Mouse (Mus musculus): ENCODE results near the gene Rnaseh2b. TPM values are rescaled to one million over a fixed set of nuclear protein-coding genes. Genes with fewer than 3 reads are reported as not detected.

Rnaseh2b gene
- polyA plus RNA-seq, 1 experiment from 2014 or later = 27.8 TPM

GRCm38 (mm10) chr14:62327171-62327570 lies 34.8 kb downstream of the Rnaseh2b start:
- Histone ChIP-seq H3K9ac (replicated peaks; ENCODE audit: low read depth, low read length) (no peak overlapping the region), H3K4me2 (ENCODE audit: low read depth, low read length) (no peak overlapping the region), H3K9me3 (ENCODE audit: control insufficient read depth, low read length) (no peaks in the 10 kb centered on the region), H3K27ac (ENCODE audit: low read depth, low read length) (no peak overlapping the region), H3K4me3 (ENCODE audit: low read depth, low read length) (no peak overlapping the region), H3K27me3 (ENCODE audit: control insufficient read depth, insufficient read depth, low read length) (no peaks in the 10 kb centered on the region), H3K4me1 (ENCODE audit: control insufficient read depth, insufficient read depth, low read length) (0 out of 2 replicates have a peak, but pooled peaks cover 5% of the 10 kb centered on the region), H3K36me3 (ENCODE audit: control insufficient read depth, insufficient read depth, low read length) (no peaks in the 10 kb centered on the region)
- WGBS = 49% methylated on average over 2 of the region's 2 CpGs
- ATAC-seq (ENCODE audit: low read depth) = no peak

- Histone ChIP-seq H3K9me3 (ENCODE audit: control insufficient read depth, low read length) (no peaks in the 10 kb centered on the region), H3K27me3 (ENCODE audit: control insufficient read depth, insufficient read depth, low read length) (no peaks in the 10 kb centered on the region), H3K4me1 (ENCODE audit: control insufficient read depth, insufficient read depth, low read length) (peaks cover 15% of the 10 kb centered on the region; the same call in 1 of the 2 replicates), H3K27ac (ENCODE audit: low read depth, low read length) (no peak overlapping the region), H3K9ac (replicated peaks; ENCODE audit: low read depth, low read length) (no peak overlapping the region), H3K4me2 (ENCODE audit: low read depth, low read length) (no peak overlapping the region), H3K36me3 (ENCODE audit: control insufficient read depth, insufficient read depth, low read length) (no peaks in the 10 kb centered on the region), H3K4me3 (ENCODE audit: low read depth, low read length) (no peak overlapping the region)
- 54% methylated on average over 6 of the region's 6 CpGs for WGBS
- ATAC-seq (ENCODE audit: low read depth) = no peak
These were observed 36.2 kb downstream of the Rnaseh2b start for GRCm38 (mm10) chr14:62328606-62329005.

GRCm38 (mm10) chr14:62329631-62330030 lies 37.2 kb downstream of the Rnaseh2b start:
- H3K4me2 ChIP-seq (ENCODE audit: low read depth, low read length) = no peak overlapping the region
- no peaks in the 10 kb centered on the region for H3K36me3 ChIP-seq (ENCODE audit: control insufficient read depth, insufficient read depth, low read length)
- H3K27ac ChIP-seq (ENCODE audit: low read depth, low read length) = no peak overlapping the region
- H3K4me1 ChIP-seq (ENCODE audit: control insufficient read depth, insufficient read depth, low read length) = peaks cover 15% of the 10 kb centered on the region; the same call in 1 of the 2 replicates
- no peak for ATAC-seq (ENCODE audit: low read depth)
- H3K9ac ChIP-seq (replicated peaks; ENCODE audit: low read depth, low read length) = no peak overlapping the region
- no peaks in the 10 kb centered on the region for H3K9me3 ChIP-seq (ENCODE audit: control insufficient read depth, low read length)
- no peaks in the 10 kb centered on the region for H3K27me3 ChIP-seq (ENCODE audit: control insufficient read depth, insufficient read depth, low read length)
- H3K4me3 ChIP-seq (ENCODE audit: low read depth, low read length) = no peak overlapping the region
- 82% methylated on average over 3 of the region's 3 CpGs for WGBS

GRCm38 (mm10) chr14:62331457-62331856 lies 39.1 kb downstream of the Rnaseh2b start:
- Histone ChIP-seq H3K27ac (ENCODE audit: low read depth, low read length) (no peak overlapping the region), H3K9ac (replicated peaks; ENCODE audit: low read depth, low read length) (no peak overlapping the region), H3K4me2 (ENCODE audit: low read depth, low read length) (peak overlapping the region; percentile 80), H3K36me3 (ENCODE audit: control insufficient read depth, insufficient read depth, low read length) (no peaks in the 10 kb centered on the region), H3K27me3 (ENCODE audit: control insufficient read depth, insufficient read depth, low read length) (no peaks in the 10 kb centered on the region), H3K9me3 (ENCODE audit: control insufficient read depth, low read length) (no peaks in the 10 kb centered on the region), H3K4me3 (ENCODE audit: low read depth, low read length) (peak overlapping the region; percentile 77), H3K4me1 (ENCODE audit: control insufficient read depth, insufficient read depth, low read length) (peaks cover 15% of the 10 kb centered on the region; the same call in 1 of the 2 replicates)
- ATAC-seq (ENCODE audit: low read depth) = no peak
- WGBS = 13% methylated on average over 6 of the region's 6 CpGs

GRCm38 (mm10) chr14:62331866-62332619 lies 39.7 kb downstream of the Rnaseh2b start:
- under 1% methylated on average over 61 of the region's 62 CpGs for WGBS
- H3K9me3 ChIP-seq (ENCODE audit: control insufficient read depth, low read length) = no peaks in the 10 kb centered on the region
- ATAC-seq (ENCODE audit: low read depth) = peak; percentile 89
- H3K27ac ChIP-seq (ENCODE audit: low read depth, low read length) = peak overlapping the region; percentile 79
- H3K4me1 ChIP-seq (ENCODE audit: control insufficient read depth, insufficient read depth, low read length) = peaks cover 15% of the 10 kb centered on the region; the same call in 1 of the 2 replicates
- H3K9ac ChIP-seq (replicated peaks; ENCODE audit: low read depth, low read length) = peak overlapping the region; percentile 75
- H3K27me3 ChIP-seq (ENCODE audit: control insufficient read depth, insufficient read depth, low read length) = no peaks in the 10 kb centered on the region
- H3K36me3 ChIP-seq (ENCODE audit: control insufficient read depth, insufficient read depth, low read length) = no peaks in the 10 kb centered on the region
- H3K4me2 ChIP-seq (ENCODE audit: low read depth, low read length) = peak overlapping the region; percentile 80
- H3K4me3 ChIP-seq (ENCODE audit: low read depth, low read length) = peak overlapping the region; percentile 77

- Histone ChIP-seq H3K4me1 (ENCODE audit: control insufficient read depth, insufficient read depth, low read length) (peaks cover 15% of the 10 kb centered on the region; the same call in 1 of the 2 replicates), H3K9ac (replicated peaks; ENCODE audit: low read depth, low read length) (no peak overlapping the region), H3K9me3 (ENCODE audit: control insufficient read depth, low read length) (no peaks in the 10 kb centered on the region), H3K4me3 (ENCODE audit: low read depth, low read length) (no peak overlapping the region), H3K36me3 (ENCODE audit: control insufficient read depth, insufficient read depth, low read length) (no peaks in the 10 kb centered on the region), H3K27me3 (ENCODE audit: control insufficient read depth, insufficient read depth, low read length) (no peaks in the 10 kb centered on the region), H3K4me2 (ENCODE audit: low read depth, low read length) (no peak overlapping the region), H3K27ac (ENCODE audit: low read depth, low read length) (no peak overlapping the region)
- WGBS = 83% methylated on average over 9 of the region's 9 CpGs
- ATAC-seq (ENCODE audit: low read depth) = no peak
These were observed 41.7 kb downstream of the Rnaseh2b start for GRCm38 (mm10) chr14:62333909-62334687.

- no peak overlapping the region for H3K4me3 ChIP-seq (ENCODE audit: low read depth, low read length)
- H3K4me2 ChIP-seq (ENCODE audit: low read depth, low read length) = no peak overlapping the region
- 91% methylated on average over 1 of the region's 1 CpGs for WGBS
- H3K27ac ChIP-seq (ENCODE audit: low read depth, low read length) = no peak overlapping the region
- no peaks in the 10 kb centered on the region for H3K36me3 ChIP-seq (ENCODE audit: control insufficient read depth, insufficient read depth, low read length)
- H3K4me1 ChIP-seq (ENCODE audit: control insufficient read depth, insufficient read depth, low read length) = no peaks in the 10 kb centered on the region
- no peak overlapping the region for H3K9ac ChIP-seq (replicated peaks; ENCODE audit: low read depth, low read length)
- H3K9me3 ChIP-seq (ENCODE audit: control insufficient read depth, low read length) = no peaks in the 10 kb centered on the region
- no peaks in the 10 kb centered on the region for H3K27me3 ChIP-seq (ENCODE audit: control insufficient read depth, insufficient read depth, low read length)
- ATAC-seq (ENCODE audit: low read depth) = no peak
These were observed 46.8 kb downstream of the Rnaseh2b start for GRCm38 (mm10) chr14:62339196-62339595.

- Histone ChIP-seq H3K4me3 (ENCODE audit: low read depth, low read length) (no peak overlapping the region), H3K27me3 (ENCODE audit: control insufficient read depth, insufficient read depth, low read length) (no peaks in the 10 kb centered on the region), H3K4me2 (ENCODE audit: low read depth, low read length) (no peak overlapping the region), H3K27ac (ENCODE audit: low read depth, low read length) (no peak overlapping the region), H3K36me3 (ENCODE audit: control insufficient read depth, insufficient read depth, low read length) (no peaks in the 10 kb centered on the region), H3K4me1 (ENCODE audit: control insufficient read depth, insufficient read depth, low read length) (no peaks in the 10 kb centered on the region), H3K9me3 (ENCODE audit: control insufficient read depth, low read length) (no peaks in the 10 kb centered on the region), H3K9ac (replicated peaks; ENCODE audit: low read depth, low read length) (no peak overlapping the region)
- ATAC-seq (ENCODE audit: low read depth) = no peak
- WGBS = 64% methylated on average over 8 of the region's 8 CpGs
These were observed 49.7 kb downstream of the Rnaseh2b start for GRCm38 (mm10) chr14:62341887-62342642.
